Comparison of ENCODE assay signal across 31 mouse cellular contexts in the genomic region with DNA sequence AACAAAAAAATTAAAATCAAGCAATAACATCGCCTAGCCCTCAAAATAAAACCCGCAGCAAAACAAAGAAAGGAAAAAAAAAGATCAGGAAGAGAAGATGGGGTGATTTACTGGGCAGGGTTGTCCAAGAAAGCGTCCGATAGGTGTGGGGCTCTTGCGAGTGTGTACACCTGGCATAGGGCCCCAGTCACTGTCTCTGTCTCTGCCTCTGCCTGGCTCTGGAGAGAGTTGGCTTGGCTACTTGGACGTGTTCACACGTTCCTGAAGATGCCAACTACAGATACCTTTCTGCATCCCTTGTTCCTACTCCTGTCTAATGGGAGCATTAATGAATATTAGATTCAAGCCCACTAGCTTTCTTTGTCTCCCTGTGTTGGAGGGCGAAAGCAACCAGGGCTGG.
A peak's percentile ranks its signal among the peaks of the same experiment; 100 is the strongest.
DNase-seq lines count a peak whose midpoint lies in the region; ATAC-seq lines count a peak whose summit lies in the region.
"Had no signal": no experiment of that assay in that cellular context is flagged by ENCODE, and none has a peak within 500 bp of the region (broad histone marks: within the 10 kb centered on the region; RNA-seq: fewer than 3 reads in every experiment).

No protein-coding gene starts in this region.

- 0 out of 2 replicates have a peak, but pooled peaks have one; percentile 23 for ATAC-seq in hindbrain, embryonic 15.5 days (ENCODE audit: low FRiP score, low read depth)
- ATAC-seq in hindbrain, embryonic 11.5 days (ENCODE audit: low FRiP score), result no peak
- ATAC-seq in neural tube, embryonic 13.5 days (ENCODE audit: low read depth), result peak; percentile 52; the same call in 1 of the 2 replicates
- no peak for ATAC-seq in kidney, embryonic 15.5 days (replicated peaks; ENCODE audit: low FRiP score)
- ATAC-seq: activated CD4-positive, CD25-positive, alpha-beta regulatory T cell, adult 4 months; forebrain, embryonic 13.5 days; intestine, postnatal 0 days; liver, embryonic 12.5 days; liver, postnatal 0 days; midbrain, embryonic 16.5 days had no signal

- no peak overlapping the region for H3K4me3 ChIP-seq in hindbrain, embryonic 15.5 days
- H3K4me3 ChIP-seq in hindbrain, embryonic 11.5 days (ENCODE audit: low read depth, low read length), result no peak overlapping the region
- no peak overlapping the region for H3K4me3 ChIP-seq in embryonic facial prominence, embryonic 10.5 days
- no peak overlapping the region for H3K4me3 ChIP-seq in neural tube, embryonic 13.5 days
- no peak overlapping the region for H3K4me3 ChIP-seq in kidney, embryonic 15.5 days (replicated peaks)
- H3K4me3 ChIP-seq: forebrain, embryonic 13.5 days; heart, embryonic 10.5 days; heart, embryonic 15.5 days; limb, embryonic 12.5 days; liver, embryonic 12.5 days; megakaryocyte, embryonic 14.5 days had no signal

- 0 out of 2 replicates have a peak overlapping the region, but pooled peaks have one; percentile 3 for H3K27ac ChIP-seq in hindbrain, embryonic 15.5 days (replicated peaks)
- no peak overlapping the region for H3K27ac ChIP-seq in hindbrain, embryonic 11.5 days (ENCODE audit: low read depth, low read length)
- H3K27ac ChIP-seq in embryonic facial prominence, embryonic 10.5 days (replicated peaks), result peak overlapping the region; percentile 57; the same call in 1 of the 2 replicates
- H3K27ac ChIP-seq in neural tube, embryonic 13.5 days (replicated peaks), result peak overlapping the region; percentile 70
- no peak overlapping the region for H3K27ac ChIP-seq in kidney, embryonic 15.5 days
- H3K27ac ChIP-seq: forebrain, embryonic 13.5 days; heart, embryonic 10.5 days; heart, embryonic 15.5 days; limb, embryonic 12.5 days; liver, embryonic 12.5 days; stomach, postnatal 0 days had no signal

- peaks cover 17% of the 10 kb centered on the region for H3K4me1 ChIP-seq in hindbrain, embryonic 15.5 days (replicated peaks)
- H3K4me1 ChIP-seq in hindbrain, embryonic 11.5 days (replicated peaks; ENCODE audit: control insufficient read depth, insufficient read depth, low read length), result peaks cover 11% of the 10 kb centered on the region
- peaks cover 12% of the 10 kb centered on the region for H3K4me1 ChIP-seq in embryonic facial prominence, embryonic 10.5 days
- H3K4me1 ChIP-seq in neural tube, embryonic 13.5 days (replicated peaks), result peaks cover 21% of the 10 kb centered on the region
- peaks cover 18% of the 10 kb centered on the region for H3K4me1 ChIP-seq in kidney, embryonic 15.5 days
- H3K4me1 ChIP-seq: heart, embryonic 10.5 days; heart, embryonic 15.5 days; liver, embryonic 12.5 days; megakaryocyte, embryonic 14.5 days had no signal

- 74% methylated on average over 8 of the region's 8 CpGs for WGBS in hindbrain, embryonic 15.5 days
- WGBS in hindbrain, embryonic 11.5 days, result 79% methylated on average over 8 of the region's 8 CpGs
- 94% methylated on average over 8 of the region's 8 CpGs for WGBS in embryonic facial prominence, embryonic 10.5 days
- 23% methylated on average over 8 of the region's 8 CpGs for WGBS in neural tube, embryonic 13.5 days
- 31% methylated on average over 8 of the region's 8 CpGs for WGBS in kidney, embryonic 15.5 days

- H3K36me3 ChIP-seq in hindbrain, embryonic 15.5 days, result no peaks in the 10 kb centered on the region
- H3K36me3 ChIP-seq in hindbrain, embryonic 11.5 days (ENCODE audit: control insufficient read depth, insufficient read depth, low read length), result no peaks in the 10 kb centered on the region
- peaks cover 38% of the 10 kb centered on the region for H3K36me3 ChIP-seq in embryonic facial prominence, embryonic 10.5 days (replicated peaks)
- H3K36me3 ChIP-seq in neural tube, embryonic 13.5 days, result no peaks in the 10 kb centered on the region
- H3K36me3 ChIP-seq in kidney, embryonic 15.5 days, result no peaks in the 10 kb centered on the region
- H3K36me3 ChIP-seq: heart, embryonic 10.5 days; heart, embryonic 15.5 days; limb, embryonic 12.5 days; liver, embryonic 12.5 days had no signal

- DNase-seq in adrenal gland, adult 2 months, result peak; percentile 1
- no peak for DNase-seq in adrenal gland, postnatal 36 days
- DNase-seq in hindbrain, embryonic 11.5 days (ENCODE audit: low spot score), result no peak
- no peak for DNase-seq in embryonic facial prominence, embryonic 10.5 days (ENCODE audit: low spot score)
- no peak for DNase-seq in gastrocnemius, adult 8-10 months (ENCODE audit: low spot score in 2 of 2)
- DNase-seq: adrenal gland, adult 8-10 months; cerebellum, adult 11 months; cerebellum, adult 9-10 months; gastrocnemius, postnatal 25 days; heart, adult 11 months; kidney, postnatal 25 days; liver, postnatal 0 days; lung, postnatal 36 days; right cerebral cortex, adult 18-20 months; right cerebral cortex, postnatal 4 days; thymus, adult 18-20 months; thymus, postnatal 36 days had no signal

- no peak overlapping the region for H3K9ac ChIP-seq in hindbrain, embryonic 15.5 days
- H3K9ac ChIP-seq in hindbrain, embryonic 11.5 days (ENCODE audit: low read depth, low read length), result no peak overlapping the region
- peak overlapping the region; percentile 42; the same call in 1 of the 2 replicates for H3K9ac ChIP-seq in neural tube, embryonic 13.5 days
- no peak overlapping the region for H3K9ac ChIP-seq in kidney, embryonic 15.5 days
- H3K9ac ChIP-seq: heart, embryonic 15.5 days; liver, embryonic 12.5 days; liver, postnatal 0 days had no signal

- no peaks in the 10 kb centered on the region for H3K27me3 ChIP-seq in hindbrain, embryonic 15.5 days
- no peaks in the 10 kb centered on the region for H3K27me3 ChIP-seq in hindbrain, embryonic 11.5 days (ENCODE audit: control insufficient read depth, insufficient read depth, low read length)
- H3K27me3 ChIP-seq in embryonic facial prominence, embryonic 10.5 days (replicated peaks; ENCODE audit: low read depth, poor library complexity, severe bottlenecking), result no peaks in the 10 kb centered on the region
- peaks cover 37% of the 10 kb centered on the region for H3K27me3 ChIP-seq in neural tube, embryonic 13.5 days
- H3K27me3 ChIP-seq in kidney, embryonic 15.5 days, result peaks cover 81% of the 10 kb centered on the region
- H3K27me3 ChIP-seq: CH12.LX; forebrain, embryonic 13.5 days; heart, embryonic 15.5 days; liver, embryonic 12.5 days had no signal

- no peaks in the 10 kb centered on the region for H3K9me3 ChIP-seq in hindbrain, embryonic 15.5 days
- no peaks in the 10 kb centered on the region for H3K9me3 ChIP-seq in hindbrain, embryonic 11.5 days (ENCODE audit: control insufficient read depth, low read length)
- no peaks in the 10 kb centered on the region for H3K9me3 ChIP-seq in embryonic facial prominence, embryonic 10.5 days
- H3K9me3 ChIP-seq in neural tube, embryonic 13.5 days, result no peaks in the 10 kb centered on the region
- no peaks in the 10 kb centered on the region for H3K9me3 ChIP-seq in kidney, embryonic 15.5 days (replicated peaks)
- H3K9me3 ChIP-seq: forebrain, embryonic 13.5 days; heart, embryonic 10.5 days; heart, embryonic 15.5 days; limb, embryonic 12.5 days; liver, embryonic 12.5 days; megakaryocyte, embryonic 14.5 days had no signal

- H3K4me2 ChIP-seq in hindbrain, embryonic 15.5 days, result no peak overlapping the region
- H3K4me2 ChIP-seq in hindbrain, embryonic 11.5 days (replicated peaks; ENCODE audit: low read depth, low read length), result no peak overlapping the region
- H3K4me2 ChIP-seq in neural tube, embryonic 13.5 days, result peak overlapping the region; percentile 24; the same call in 1 of the 2 replicates
- H3K4me2 ChIP-seq in kidney, embryonic 15.5 days, result no peak overlapping the region
- H3K4me2 ChIP-seq: forebrain, embryonic 13.5 days; heart, embryonic 15.5 days; liver, embryonic 12.5 days had no signal

Comparison
In these comparisons a context has a peak if more than half of its experiments do, and no peak if none do; other contexts are left out.
1. ATAC-seq: peak in hindbrain, embryonic 15.5 days (single experiment) and neural tube, embryonic 13.5 days (single experiment); none in hindbrain, embryonic 11.5 days (single experiment) and kidney, embryonic 15.5 days (single experiment).
2. H3K27ac ChIP-seq: peak in hindbrain, embryonic 15.5 days (single experiment), embryonic facial prominence, embryonic 10.5 days (single experiment) and neural tube, embryonic 13.5 days (single experiment); none in hindbrain, embryonic 11.5 days (single experiment) and kidney, embryonic 15.5 days (single experiment).